Mouse (Mus musculus) heart, embryonic 12.5 days (tissue): ENCODE results near the gene Dsn1. TPM values are rescaled to one million over a fixed set of nuclear protein-coding genes. Genes with fewer than 3 reads are reported as not detected.

Source experiments
- ATAC-seq: fragments of 200-750 bp; cut with Nextera tagmentation; 2 replicates; pipeline ENCODE4 v1.8.0; 2017; ENCODE audit warnings: moderate TSS enrichment, moderate library complexity; ENCODE audit not compliant: insufficient number of reproducible peaks, low FRiP score
- H3K27ac ChIP-seq: fragments of 300-500 bp; sonication (generic); 2 replicates; pipeline ENCODE4 v1.5.1; 2016; ENCODE audit warnings: mild to moderate bottlenecking, moderate library complexity; ENCODE audit not compliant: poor library complexity, severe bottlenecking
- H3K27me3 ChIP-seq: fragments of 300-500 bp; sonication (generic); replicated peaks from 2 replicates; pipeline ENCODE4 v1.6.1; 2016; ENCODE audit warnings: mild to moderate bottlenecking, moderate library complexity
- H3K36me3 ChIP-seq: fragments of 300-500 bp; sonication (generic); 2 replicates; pipeline ENCODE4 v1.6.1; 2016; ENCODE audit warnings: mild to moderate bottlenecking, moderate library complexity
- H3K4me1 ChIP-seq: fragments of 300-500 bp; sonication (generic); replicated peaks from 2 replicates; pipeline ENCODE4 v1.6.1; 2016; ENCODE audit warnings: mild to moderate bottlenecking
- H3K4me2 ChIP-seq: fragments of 300-500 bp; sonication (generic); 2 replicates; pipeline ENCODE4 v1.6.1; 2016; ENCODE audit warnings: mild to moderate bottlenecking, moderate library complexity
- H3K4me3 ChIP-seq: fragments of 300-500 bp; sonication (generic); 2 replicates; pipeline ENCODE4 v1.5.1; 2016; ENCODE audit warnings: mild to moderate bottlenecking
- H3K9ac ChIP-seq: fragments of 300-500 bp; sonication (generic); 2 replicates; pipeline ENCODE4 v1.6.1; 2016; ENCODE audit warnings: mild to moderate bottlenecking, moderate library complexity
- H3K9me3 ChIP-seq: fragments of 300-500 bp; sonication (generic); replicated peaks from 2 replicates; pipeline ENCODE4 v1.6.1; 2016; ENCODE audit warnings: mild to moderate bottlenecking, moderate library complexity
- WGBS: fragments of 180-500 bp; shearing (Covaris S2); methylation state at CpG from one replicate; pipeline ENCODE4 v1.1.7; 2016; 5-methylcytosine and 5-hydroxymethylcytosine counted together
- polyA plus RNA-seq: library from polyadenylated mRNA; unstranded; fragments of >200 nt; fragmentation: Nextera tagmentation; extraction: Ambion mirVana; gene quantifications from 2 replicates; pipeline ENCODE4 v1.2.1, GENCODE M21; 2016

Dsn1 gene
- polyA plus RNA-seq, 1 experiment from 2014 or later, result 39.1 TPM

GRCm38 (mm10) chr2:157043987-157044386 lies 37.0 kb upstream of the Dsn1 start:
- Histone ChIP-seq H3K9ac (no peak overlapping the region), H3K4me3 (no peak overlapping the region), H3K4me1 (no peaks in the 10 kb centered on the region), H3K9me3 (peaks cover 3% of the 10 kb centered on the region; the same call in 1 of the 2 replicates), H3K27ac (no peak overlapping the region), H3K27me3 (no peaks in the 10 kb centered on the region), H3K4me2 (no peak overlapping the region), H3K36me3 (peaks cover 73% of the 10 kb centered on the region)
- no peak for ATAC-seq

- ATAC-seq, result no peak
- Histone ChIP-seq H3K9ac (no peak overlapping the region), H3K4me3 (no peak overlapping the region), H3K4me2 (no peak overlapping the region), H3K27me3 (no peaks in the 10 kb centered on the region), H3K27ac (no peak overlapping the region), H3K4me1 (no peaks in the 10 kb centered on the region), H3K36me3 (peaks cover 73% of the 10 kb centered on the region), H3K9me3 (peaks cover 3% of the 10 kb centered on the region; the same call in 1 of the 2 replicates)
- WGBS, result 90% methylated on average over 8 of the region's 8 CpGs
These were observed 36.6 kb upstream of the Dsn1 start for GRCm38 (mm10) chr2:157043556-157043955.

GRCm38 (mm10) chr2:157041421-157041820 lies 34.5 kb upstream of the Dsn1 start:
- H3K36me3 ChIP-seq, result peaks cover 78% of the 10 kb centered on the region
- H3K4me2 ChIP-seq, result no peak overlapping the region
- no peak overlapping the region for H3K27ac ChIP-seq
- 67% methylated on average over 7 of the region's 7 CpGs for WGBS
- no peak overlapping the region for H3K9ac ChIP-seq
- ATAC-seq, result no peak
- H3K9me3 ChIP-seq, result peaks cover 3% of the 10 kb centered on the region; the same call in 1 of the 2 replicates
- no peaks in the 10 kb centered on the region for H3K27me3 ChIP-seq
- H3K4me1 ChIP-seq, result no peaks in the 10 kb centered on the region
- no peak overlapping the region for H3K4me3 ChIP-seq

GRCm38 (mm10) chr2:157040649-157041046 lies 33.7 kb upstream of the Dsn1 start:
- no peak for ATAC-seq
- Histone ChIP-seq H3K36me3 (peaks cover 74% of the 10 kb centered on the region), H3K9ac (no peak overlapping the region), H3K4me2 (no peak overlapping the region), H3K4me1 (no peaks in the 10 kb centered on the region), H3K9me3 (no peaks in the 10 kb centered on the region; the same call in 1 of the 2 replicates), H3K4me3 (no peak overlapping the region), H3K27ac (no peak overlapping the region), H3K27me3 (no peaks in the 10 kb centered on the region)
- 76% methylated on average over 17 of the region's 17 CpGs for WGBS

GRCm38 (mm10) chr2:157039900-157040648 lies 33.1 kb upstream of the Dsn1 start:
- WGBS, result 81% methylated on average over 50 of the region's 50 CpGs
- H3K9ac ChIP-seq, result no peak overlapping the region
- no peaks in the 10 kb centered on the region for H3K4me1 ChIP-seq
- no peak overlapping the region for H3K27ac ChIP-seq
- H3K9me3 ChIP-seq, result no peaks in the 10 kb centered on the region; the same call in 1 of the 2 replicates
- peaks cover 73% of the 10 kb centered on the region for H3K36me3 ChIP-seq
- H3K4me3 ChIP-seq, result no peak overlapping the region
- H3K27me3 ChIP-seq, result no peaks in the 10 kb centered on the region
- H3K4me2 ChIP-seq, result no peak overlapping the region
- ATAC-seq, result peak; percentile 61; the same call in 1 of the 2 replicates

GRCm38 (mm10) chr2:157037303-157037702 lies 30.3 kb upstream of the Dsn1 start:
- Histone ChIP-seq H3K36me3 (peaks cover 83% of the 10 kb centered on the region), H3K27me3 (no peaks in the 10 kb centered on the region), H3K27ac (no peak overlapping the region), H3K4me2 (no peak overlapping the region), H3K4me1 (no peaks in the 10 kb centered on the region), H3K9ac (no peak overlapping the region), H3K9me3 (no peaks in the 10 kb centered on the region), H3K4me3 (no peak overlapping the region)
- ATAC-seq, result no peak
- WGBS, result 88% methylated on average over 9 of the region's 9 CpGs

- H3K4me3 ChIP-seq, result no peak overlapping the region
- 88% methylated on average over 8 of the region's 8 CpGs for WGBS
- no peak overlapping the region for H3K27ac ChIP-seq
- ATAC-seq, result no peak
- H3K4me1 ChIP-seq, result no peaks in the 10 kb centered on the region
- H3K9ac ChIP-seq, result no peak overlapping the region
- H3K4me2 ChIP-seq, result no peak overlapping the region
- peaks cover 85% of the 10 kb centered on the region for H3K36me3 ChIP-seq
- H3K27me3 ChIP-seq, result no peaks in the 10 kb centered on the region
- no peaks in the 10 kb centered on the region for H3K9me3 ChIP-seq
These were observed 29.4 kb upstream of the Dsn1 start for GRCm38 (mm10) chr2:157036400-157036799.

- no peak for ATAC-seq
- H3K4me2 ChIP-seq, result no peak overlapping the region
- 91% methylated on average over 7 of the region's 7 CpGs for WGBS
- H3K9ac ChIP-seq, result no peak overlapping the region
- peaks cover 85% of the 10 kb centered on the region for H3K36me3 ChIP-seq
- no peak overlapping the region for H3K27ac ChIP-seq
- no peaks in the 10 kb centered on the region for H3K4me1 ChIP-seq
- H3K4me3 ChIP-seq, result no peak overlapping the region
- no peaks in the 10 kb centered on the region for H3K9me3 ChIP-seq
- H3K27me3 ChIP-seq, result no peaks in the 10 kb centered on the region
These were observed 28.4 kb upstream of the Dsn1 start for GRCm38 (mm10) chr2:157035371-157035770.

GRCm38 (mm10) chr2:157030804-157031203 lies 23.9 kb upstream of the Dsn1 start:
- H3K27ac ChIP-seq, result no peak overlapping the region
- peaks cover 19% of the 10 kb centered on the region for H3K4me1 ChIP-seq
- no peak overlapping the region for H3K4me3 ChIP-seq
- H3K36me3 ChIP-seq, result peaks cover 90% of the 10 kb centered on the region
- no peaks in the 10 kb centered on the region for H3K27me3 ChIP-seq
- H3K9me3 ChIP-seq, result peaks cover 6% of the 10 kb centered on the region; the same call in 1 of the 2 replicates
- ATAC-seq, result peak; percentile 21; the same call in 1 of the 2 replicates
- H3K9ac ChIP-seq, result no peak overlapping the region
- no peak overlapping the region for H3K4me2 ChIP-seq
- 50% methylated on average over 9 of the region's 9 CpGs for WGBS

GRCm38 (mm10) chr2:157028261-157028660 lies 21.3 kb upstream of the Dsn1 start:
- Histone ChIP-seq H3K9me3 (peaks cover 13% of the 10 kb centered on the region), H3K27ac (peak overlapping the region; percentile 79), H3K36me3 (peaks cover 98% of the 10 kb centered on the region), H3K9ac (no peak overlapping the region; the same call in 1 of the 2 replicates), H3K4me2 (no peak overlapping the region), H3K4me3 (no peak overlapping the region), H3K27me3 (no peaks in the 10 kb centered on the region), H3K4me1 (peaks cover 19% of the 10 kb centered on the region)
- ATAC-seq, result no peak
- WGBS, result 92% methylated on average over 4 of the region's 4 CpGs

- peaks cover 13% of the 10 kb centered on the region for H3K9me3 ChIP-seq
- no peaks in the 10 kb centered on the region for H3K27me3 ChIP-seq
- peak overlapping the region; percentile 79 for H3K27ac ChIP-seq
- H3K9ac ChIP-seq, result 0 out of 2 replicates have a peak overlapping the region, but pooled peaks have one; percentile 25
- ATAC-seq, result peak; percentile 66
- peak overlapping the region; percentile 38 for H3K4me2 ChIP-seq
- WGBS, result 55% methylated on average over 21 of the region's 21 CpGs
- no peak overlapping the region for H3K4me3 ChIP-seq
- H3K36me3 ChIP-seq, result peaks cover 98% of the 10 kb centered on the region
- H3K4me1 ChIP-seq, result peaks cover 19% of the 10 kb centered on the region
These were observed 20.4 kb upstream of the Dsn1 start for GRCm38 (mm10) chr2:157027106-157028008.
